Comparison of ENCODE assay signal across 10 mouse cellular contexts in the genomic region with DNA sequence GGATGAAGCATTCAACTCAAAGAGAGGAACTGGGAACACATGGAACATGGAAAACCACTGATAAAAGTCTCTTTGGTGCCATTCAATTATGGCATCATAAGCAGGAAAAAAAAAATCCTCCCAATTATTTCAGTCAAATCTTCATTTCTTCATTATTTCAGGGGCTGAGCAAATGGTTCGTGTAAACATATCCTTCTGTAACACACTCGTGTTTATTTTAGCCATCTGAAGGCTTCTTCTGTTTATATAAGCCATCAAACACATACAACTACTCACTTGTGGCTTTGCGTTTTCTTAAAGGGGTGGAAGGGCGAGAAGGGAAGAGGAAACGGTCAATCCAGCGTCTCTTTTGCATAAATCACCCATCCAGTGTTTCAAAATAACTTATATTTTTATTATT.
DNase-seq lines count a peak whose midpoint lies in the region; ATAC-seq and TF ChIP-seq lines count a peak whose summit lies in the region.
"Had no signal": no experiment of that assay in that cellular context is flagged by ENCODE, and none has a peak within 500 bp of the region (broad histone marks: within the 10 kb centered on the region; RNA-seq: fewer than 3 reads in every experiment).

No protein-coding gene starts in this region.

- H3K36me3 ChIP-seq in kidney, embryonic 16.5 days (ENCODE audit: insufficient read depth, low read length), result no peaks in the 10 kb centered on the region
- peaks cover 18% of the 10 kb centered on the region for H3K36me3 ChIP-seq in embryonic facial prominence, embryonic 10.5 days (replicated peaks)
- peaks cover 14% of the 10 kb centered on the region for H3K36me3 ChIP-seq in limb, embryonic 10.5 days

- H3K4me2 ChIP-seq in kidney, embryonic 16.5 days (replicated peaks; ENCODE audit: low read depth, low read length), result no peak overlapping the region

- peaks cover 43% of the 10 kb centered on the region for H3K4me1 ChIP-seq in kidney, embryonic 16.5 days (ENCODE audit: insufficient read depth, low read length)
- peaks cover 60% of the 10 kb centered on the region for H3K4me1 ChIP-seq in embryonic facial prominence, embryonic 10.5 days
- peaks cover 62% of the 10 kb centered on the region for H3K4me1 ChIP-seq in limb, embryonic 10.5 days

- H3K9me3 ChIP-seq in kidney, embryonic 16.5 days (ENCODE audit: low read length), result no peaks in the 10 kb centered on the region
- H3K9me3 ChIP-seq in embryonic facial prominence, embryonic 10.5 days, result no peaks in the 10 kb centered on the region
- H3K9me3 ChIP-seq in limb, embryonic 10.5 days (replicated peaks), result no peaks in the 10 kb centered on the region

- no peak for ATAC-seq in kidney, embryonic 16.5 days (ENCODE audit: low FRiP score, low TSS enrichment)
- no peak for ATAC-seq in monocyte, adult 5-6 weeks (replicated peaks; ENCODE audit: insufficient number of reproducible peaks, low FRiP score, low TSS enrichment, poor library complexity, severe bottlenecking)

- WGBS in kidney, embryonic 16.5 days, result 19% methylated on average over 6 of the region's 6 CpGs
- 44% methylated on average over 6 of the region's 6 CpGs for WGBS in embryonic facial prominence, embryonic 10.5 days
- 65% methylated on average over 6 of the region's 6 CpGs for WGBS in limb, embryonic 10.5 days

- peak overlapping the region; percentile 84; the same call in 1 of the 2 replicates for H3K27ac ChIP-seq in gastrocnemius, adult 2 months
- H3K27ac ChIP-seq in kidney, embryonic 16.5 days (ENCODE audit: low read length), result peak overlapping the region; percentile 20; the same call in 1 of the 2 replicates
- H3K27ac ChIP-seq in embryonic facial prominence, embryonic 10.5 days (replicated peaks), result peak overlapping the region; percentile 89
- peak overlapping the region; percentile 22; the same call in 1 of the 2 replicates for H3K27ac ChIP-seq in limb, embryonic 10.5 days

- no peak overlapping the region for H3K4me3 ChIP-seq in gastrocnemius, adult 2 months
- H3K4me3 ChIP-seq in kidney, embryonic 16.5 days (ENCODE audit: low read length), result no peak overlapping the region
- no peak overlapping the region for H3K4me3 ChIP-seq in embryonic facial prominence, embryonic 10.5 days
- no peak overlapping the region for H3K4me3 ChIP-seq in limb, embryonic 10.5 days

- no peak overlapping the region for H3K9ac ChIP-seq in kidney, embryonic 16.5 days (replicated peaks; ENCODE audit: low read length)

- DNase-seq in gastrocnemius, adult 2 months, result no peak
- DNase-seq in gastrocnemius, postnatal 10 days, result no peak
- DNase-seq in kidney, adult 18-20 months, result no peak
- no peak for DNase-seq in embryonic facial prominence, embryonic 10.5 days (ENCODE audit: low spot score)
- no peak for DNase-seq in limb, embryonic 10.5 days (ENCODE audit: low spot score)
- no peak for DNase-seq in urinary bladder, postnatal 25 days (ENCODE audit: low spot score)
- DNase-seq: kidney, adult 9 months; spleen, adult 18-20 months had no signal

- intact Hi-C loops in gastrocnemius, adult 2 months (cut with DNase I), result no loop called here

- no peak for TF ChIP-seq CTCF in gastrocnemius, adult 2 months (IDR thresholded peaks at IDR 0.05)

- no peaks in the 10 kb centered on the region for H3K27me3 ChIP-seq in kidney, embryonic 16.5 days (ENCODE audit: insufficient read depth, low read length)
- no peaks in the 10 kb centered on the region for H3K27me3 ChIP-seq in embryonic facial prominence, embryonic 10.5 days (replicated peaks; ENCODE audit: low read depth, poor library complexity, severe bottlenecking)
- H3K27me3 ChIP-seq in limb, embryonic 10.5 days (ENCODE audit: low read depth, poor library complexity, severe bottlenecking), result no peaks in the 10 kb centered on the region

Comparison
In these comparisons a context has a peak if more than half of its experiments do, and no peak if none do; other contexts are left out.
1. H3K27ac ChIP-seq: peak in every context shown above with its lines; median percentile 89 in embryonic facial prominence, embryonic 10.5 days; 84 in gastrocnemius, adult 2 months; 22 in limb, embryonic 10.5 days; 20 in kidney, embryonic 16.5 days.